Mouse (Mus musculus) layer of hippocampus, postnatal 14 days (tissue): Measurements from ENCODE around the gene Ccdc33. TPM values are rescaled to one million over a fixed set of nuclear protein-coding genes. Genes with fewer than 3 reads are reported as not detected.

ENCODE experiments used
- DNase-seq, 2 experiments: peaks; one replicate each; pipeline ENCODE4 v3.0.0; 2021 to 2022; ENCODE audit warnings: low spot score in 2 of 2, mixed read lengths in 1 of 2
- total RNA-seq, 2 experiments: library from RNA; stranded (reverse); gene quantifications; 2 replicates each; pipeline ENCODE4 v1.2.3; 2021

Ccdc33 gene
- total RNA-seq, 2 experiments from 2014 or later = 0.64 to 1.7 TPM

- no peak for DNase-seq
These were observed 12.3 kb upstream of the Ccdc33 start for GRCm38 (mm10) chr9:58130909-58131308.

- DNase-seq = no peak
These were observed 10.9 kb upstream of the Ccdc33 start for GRCm38 (mm10) chr9:58129508-58129907.

- DNase-seq = no peak
These were observed 10.3 kb upstream of the Ccdc33 start for GRCm38 (mm10) chr9:58128926-58129413.

GRCm38 (mm10) chr9:58125811-58126210, 7.2 kb upstream of the Ccdc33 start:
- no peak for DNase-seq

- DNase-seq = no peak
These were observed 6.5 kb upstream of the Ccdc33 start for GRCm38 (mm10) chr9:58125085-58125484.

- DNase-seq = no peak
These were observed 2.5 kb downstream of the Ccdc33 start for GRCm38 (mm10) chr9:58116024-58116651.

- DNase-seq = no peak
These were observed 3.2 kb downstream of the Ccdc33 start for GRCm38 (mm10) chr9:58115297-58115925.

- no peak for DNase-seq
These were observed 4.6 kb downstream of the Ccdc33 start for GRCm38 (mm10) chr9:58114019-58114418.

GRCm38 (mm10) chr9:58113279-58113884, 5.2 kb downstream of the Ccdc33 start:
- DNase-seq = no peak

- DNase-seq = peak; percentile 45 to 56
These were observed 5.8 kb downstream of the Ccdc33 start for GRCm38 (mm10) chr9:58112866-58113278.

- no peak for DNase-seq
These were observed 6.3 kb downstream of the Ccdc33 start for GRCm38 (mm10) chr9:58112321-58112751.

GRCm38 (mm10) chr9:58111431-58111830, 7.2 kb downstream of the Ccdc33 start:
- DNase-seq = peak; percentile 79 to 89

- DNase-seq = peak; percentile 51 to 60
These were observed 7.8 kb downstream of the Ccdc33 start for GRCm38 (mm10) chr9:58110787-58111186.

- no peak for DNase-seq
These were observed 11.1 kb downstream of the Ccdc33 start for GRCm38 (mm10) chr9:58107494-58107893.

GRCm38 (mm10) chr9:58105595-58106169, 12.9 kb downstream of the Ccdc33 start:
- no peak for DNase-seq

- no peak for DNase-seq
These were observed 15.0 kb downstream of the Ccdc33 start for GRCm38 (mm10) chr9:58103647-58104046.

GRCm38 (mm10) chr9:58102013-58102412, 16.6 kb downstream of the Ccdc33 start:
- DNase-seq = peak in 1 of 2 experiments; percentile 58

- no peak for DNase-seq
These were observed 18.6 kb downstream of the Ccdc33 start for GRCm38 (mm10) chr9:58099836-58100565.

GRCm38 (mm10) chr9:58096629-58097301, 21.9 kb downstream of the Ccdc33 start:
- DNase-seq = peak; percentile 75 to 81

- DNase-seq = no peak
These were observed 22.6 kb downstream of the Ccdc33 start for GRCm38 (mm10) chr9:58095977-58096376.

- DNase-seq = no peak
These were observed 24.8 kb downstream of the Ccdc33 start for GRCm38 (mm10) chr9:58093776-58094175.
